Mouse (Mus musculus) layer of hippocampus, adult 2 months (tissue): ENCODE measurements around the gene Osbpl5. TPM values are rescaled to one million over a fixed set of nuclear protein-coding genes. Genes with fewer than 3 reads are reported as not detected.
A peak's percentile ranks its signal among the peaks of the same experiment; 100 is the strongest.

Source experiments
- DNase-seq, 2 experiments: peaks; one replicate each; pipeline ENCODE4 v3.0.0; 2022; ENCODE audit warnings: low spot score in 2 of 2
- H3K27ac ChIP-seq: fragments of 200-600 bp; 2 replicates; pipeline ENCODE4 v1.8.1; 2022
- H3K4me3 ChIP-seq: fragments of 200-600 bp; 2 replicates; pipeline ENCODE4 v1.8.1; 2022; ENCODE audit warnings: mild to moderate bottlenecking
- CTCF ChIP-seq: fragments of 200-600 bp; conservative IDR thresholded peaks from 2 replicates; pipeline ENCODE4 v1.8.1; 2022; ENCODE audit warnings: antibody characterized with exemption, mild to moderate bottlenecking, moderate library complexity
- total RNA-seq, 2 experiments: library from RNA; stranded (reverse); gene quantifications; 2 replicates each; pipeline ENCODE4 v1.2.3; 2021

The Osbpl5 gene
- total RNA-seq, 2 experiments from 2014 or later = 18.0 to 24.4 TPM

GRCm38 (mm10) chr7:143749045-143749444 lies 7.7 kb downstream of the Osbpl5 start:
- no peak for TF ChIP-seq CTCF
- Histone ChIP-seq H3K4me3 (no peak overlapping the region), H3K27ac (no peak overlapping the region)
- DNase-seq = no peak

DNA sequence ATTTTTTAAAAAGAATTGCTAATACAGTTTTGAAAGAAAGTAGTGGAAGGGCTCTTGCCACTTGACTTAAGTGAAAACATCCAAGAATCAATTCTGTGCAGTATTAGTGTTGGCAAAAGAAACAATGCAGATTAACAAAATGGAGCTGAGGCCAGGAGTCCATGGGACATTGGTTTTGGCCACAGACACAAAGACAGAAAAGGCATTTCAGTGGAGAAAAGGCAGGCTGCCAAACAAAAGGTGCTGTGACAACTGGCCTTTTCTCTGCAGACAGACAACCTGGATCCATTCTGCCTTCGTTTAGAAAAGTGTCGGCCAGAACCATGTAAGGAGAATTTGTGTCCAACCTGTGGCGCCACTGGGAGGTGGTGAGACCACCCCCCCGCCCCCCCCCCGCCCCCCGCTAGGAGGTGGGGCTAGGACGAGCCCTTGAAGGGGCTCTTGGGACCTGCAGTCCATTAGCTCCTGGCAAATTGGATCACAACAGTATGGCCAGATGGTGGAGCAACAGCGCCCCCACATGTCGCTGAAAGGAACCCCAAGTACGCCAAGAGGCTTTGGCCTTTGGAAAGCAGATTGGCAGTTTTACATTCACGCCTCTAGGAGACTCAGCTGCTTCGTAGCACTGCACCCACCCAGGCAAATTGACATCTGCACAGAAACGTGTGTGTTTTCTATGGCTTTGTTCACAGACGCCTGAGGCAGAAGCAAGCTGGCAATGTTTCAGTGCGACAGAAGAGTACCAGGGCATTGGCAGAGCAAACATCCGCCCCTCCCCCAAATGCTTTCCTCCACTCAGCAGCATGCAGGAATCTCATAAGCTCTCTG lies 8.5 kb downstream of the Osbpl5 start:
- TF ChIP-seq CTCF = peak; percentile 89
- Histone ChIP-seq H3K27ac (no peak overlapping the region), H3K4me3 (peak overlapping the region; percentile 30; the same call in 1 of the 2 replicates)
- DNase-seq = peak; percentile 91 to 95

DNA sequence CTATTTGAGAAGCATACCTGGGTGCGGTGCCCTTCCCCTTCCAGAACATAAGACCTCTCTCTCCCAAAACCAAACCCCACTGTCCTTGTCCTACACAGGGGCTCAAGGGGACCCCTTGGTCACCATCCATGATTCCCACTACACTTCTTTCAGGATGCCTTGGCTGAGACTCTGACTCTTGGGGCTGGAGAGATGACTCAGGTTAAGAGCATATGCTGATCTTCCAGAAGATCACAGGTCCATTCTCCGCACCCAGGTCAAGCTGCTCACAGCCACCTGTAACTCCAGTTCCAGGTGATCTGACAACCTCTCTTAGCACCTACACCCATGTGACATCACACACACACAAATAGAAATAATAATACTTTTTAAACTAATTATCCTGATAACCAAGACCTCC lies 16.1 kb downstream of the Osbpl5 start:
- H3K27ac ChIP-seq = peak overlapping the region; percentile 90
- no peak for DNase-seq
- H3K4me3 ChIP-seq = peak overlapping the region; percentile 91
- no peak for TF ChIP-seq CTCF

- no peak for TF ChIP-seq CTCF
- peak; percentile 77 to 82 for DNase-seq
- peak overlapping the region; percentile 90 for H3K27ac ChIP-seq
- H3K4me3 ChIP-seq = peak overlapping the region; percentile 91
These were observed 17.0 kb downstream of the Osbpl5 start for GRCm38 (mm10) chr7:143739511-143740461.

- Histone ChIP-seq H3K27ac (peak overlapping the region; percentile 23; the same call in 1 of the 2 replicates), H3K4me3 (peak overlapping the region; percentile 91)
- TF ChIP-seq CTCF = no peak
- no peak for DNase-seq
These were observed 18.2 kb downstream of the Osbpl5 start for GRCm38 (mm10) chr7:143738601-143739006.

DNA sequence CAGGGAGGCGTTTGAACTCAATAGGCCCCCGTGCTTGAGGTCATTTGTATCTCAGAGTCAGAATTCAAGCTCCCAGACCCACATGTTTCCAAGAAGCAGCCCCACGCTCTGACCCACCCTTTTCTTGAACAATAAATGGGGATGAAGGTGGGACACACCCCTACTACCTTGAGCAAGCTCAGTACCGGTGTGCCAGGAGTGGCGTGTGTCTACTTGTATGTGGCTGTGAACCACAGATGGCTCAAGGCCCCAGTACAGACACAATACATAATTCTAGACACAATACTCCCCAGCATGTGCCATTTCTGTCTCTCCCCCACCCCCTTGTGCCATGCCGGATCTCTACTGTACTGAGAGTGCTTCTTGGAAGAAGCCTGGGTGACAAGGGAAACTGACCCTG lies 18.6 kb downstream of the Osbpl5 start:
- no peak for TF ChIP-seq CTCF
- Histone ChIP-seq H3K4me3 (peak overlapping the region; percentile 91; the same call in 1 of the 2 replicates), H3K27ac (peak overlapping the region; percentile 23; the same call in 1 of the 2 replicates)
- DNase-seq = no peak

DNA sequence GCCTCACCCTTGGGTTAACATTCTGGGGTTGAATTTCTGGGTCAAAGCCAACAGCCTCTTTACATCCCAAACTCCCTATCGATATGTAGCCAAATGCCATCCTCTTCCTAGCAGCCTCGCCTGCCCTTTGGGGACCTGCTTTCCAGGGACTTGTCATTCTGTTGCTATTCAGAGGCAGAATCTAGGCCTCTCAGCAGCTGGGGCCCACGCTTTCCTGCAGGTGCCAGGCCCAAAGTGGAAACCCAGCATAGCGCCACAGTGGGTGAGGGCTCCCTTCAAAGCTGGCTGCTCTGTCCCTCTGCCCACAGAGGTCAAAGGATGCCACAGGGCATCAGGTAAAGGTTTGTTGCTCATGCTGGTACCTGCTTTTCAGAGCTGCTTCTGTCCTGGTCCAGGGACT lies 23.0 kb downstream of the Osbpl5 start:
- H3K4me3 ChIP-seq = no peak overlapping the region
- no peak for TF ChIP-seq CTCF
- no peak overlapping the region for H3K27ac ChIP-seq
- no peak for DNase-seq

DNA sequence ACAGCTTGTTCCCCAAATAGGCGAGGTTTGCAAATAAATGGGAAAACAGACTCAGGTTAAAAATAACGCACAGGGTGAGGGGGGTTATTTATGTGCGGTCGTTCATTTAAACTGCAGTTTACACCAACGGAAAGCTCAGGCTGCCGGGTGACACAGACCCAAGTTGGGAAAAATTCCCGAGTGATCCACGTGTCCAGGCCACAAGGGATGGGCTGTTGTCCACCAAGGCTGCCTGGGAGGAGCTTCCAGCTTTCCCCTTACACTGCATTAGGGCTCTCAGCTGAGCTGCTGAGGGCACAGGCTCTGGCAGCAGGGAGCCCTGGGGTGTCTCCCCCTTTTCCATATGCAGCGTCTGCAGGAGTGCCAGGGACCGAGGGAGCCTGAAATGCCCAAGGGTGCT lies 26.9 kb downstream of the Osbpl5 start:
- TF ChIP-seq CTCF = no peak
- DNase-seq = no peak
- Histone ChIP-seq H3K27ac (no peak overlapping the region), H3K4me3 (no peak overlapping the region)

GRCm38 (mm10) chr7:143726396-143726795 lies 30.4 kb downstream of the Osbpl5 start:
- no peak for DNase-seq
- TF ChIP-seq CTCF = peak; percentile 26
- no peak overlapping the region for H3K27ac ChIP-seq
- H3K4me3 ChIP-seq = no peak overlapping the region

GRCm38 (mm10) chr7:143723841-143724240 lies 32.9 kb downstream of the Osbpl5 start:
- no peak for TF ChIP-seq CTCF
- no peak for DNase-seq

GRCm38 (mm10) chr7:143722646-143723045 lies 34.1 kb downstream of the Osbpl5 start:
- TF ChIP-seq CTCF = no peak
- Histone ChIP-seq H3K27ac (no peak overlapping the region), H3K4me3 (no peak overlapping the region)
- peak; percentile 33 to 41 for DNase-seq

More at GRCm38 (mm10) chr7:143723841-143724240, 32.9 kb downstream of the Osbpl5 start:
- Histone ChIP-seq H3K27ac (no peak overlapping the region), H3K4me3 (no peak overlapping the region)

DNA sequence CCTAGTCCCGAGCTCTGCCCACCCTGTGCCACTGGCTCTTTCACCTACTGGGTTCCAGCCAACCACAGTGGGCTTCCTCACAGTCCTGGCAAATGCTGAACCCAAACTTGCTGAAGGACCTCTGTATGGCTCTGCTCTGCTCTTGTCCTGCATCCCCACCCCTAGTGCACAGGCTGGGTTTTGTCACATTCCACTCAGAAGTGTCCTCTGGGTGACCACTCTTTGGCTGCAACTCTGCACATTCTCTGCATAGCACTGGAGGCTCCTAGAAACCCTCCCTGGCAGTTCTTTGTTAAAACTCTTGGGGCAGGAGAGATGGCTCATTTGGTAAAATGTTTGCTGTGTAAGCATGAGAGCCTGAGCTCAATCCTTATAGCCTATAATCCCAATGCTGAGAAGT lies 39.0 kb downstream of the Osbpl5 start:
- no peak for DNase-seq
- TF ChIP-seq CTCF = no peak

DNA sequence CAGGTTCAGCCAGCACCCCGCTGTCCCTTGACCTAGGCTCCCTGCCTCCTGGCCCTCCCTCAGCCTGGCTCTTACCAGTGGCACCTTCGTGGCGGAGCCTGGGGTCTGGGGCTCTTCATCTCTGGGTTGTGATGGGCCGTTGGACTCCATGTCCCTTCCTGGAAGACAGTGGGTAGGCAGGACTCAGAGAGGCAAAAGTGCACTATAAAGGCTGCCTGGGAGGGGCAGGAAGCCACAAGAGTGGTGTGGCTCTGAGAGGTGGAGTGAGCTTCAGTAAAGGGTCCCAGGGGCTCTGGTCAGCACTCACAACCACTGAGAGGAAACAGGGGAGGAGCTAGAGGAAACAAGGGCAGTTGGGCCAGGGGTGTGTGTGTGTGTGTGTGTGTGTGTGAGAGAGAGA lies 43.4 kb downstream of the Osbpl5 start:
- no peak for TF ChIP-seq CTCF
- no peak overlapping the region for H3K4me3 ChIP-seq
- DNase-seq = no peak
- no peak overlapping the region for H3K27ac ChIP-seq

More for the DNA sequence above, 39.0 kb downstream of the Osbpl5 start:
- Histone ChIP-seq H3K27ac (no peak overlapping the region), H3K4me3 (no peak overlapping the region)
